ENCODE assay signal across 11 mouse cellular contexts in the genomic region with DNA sequence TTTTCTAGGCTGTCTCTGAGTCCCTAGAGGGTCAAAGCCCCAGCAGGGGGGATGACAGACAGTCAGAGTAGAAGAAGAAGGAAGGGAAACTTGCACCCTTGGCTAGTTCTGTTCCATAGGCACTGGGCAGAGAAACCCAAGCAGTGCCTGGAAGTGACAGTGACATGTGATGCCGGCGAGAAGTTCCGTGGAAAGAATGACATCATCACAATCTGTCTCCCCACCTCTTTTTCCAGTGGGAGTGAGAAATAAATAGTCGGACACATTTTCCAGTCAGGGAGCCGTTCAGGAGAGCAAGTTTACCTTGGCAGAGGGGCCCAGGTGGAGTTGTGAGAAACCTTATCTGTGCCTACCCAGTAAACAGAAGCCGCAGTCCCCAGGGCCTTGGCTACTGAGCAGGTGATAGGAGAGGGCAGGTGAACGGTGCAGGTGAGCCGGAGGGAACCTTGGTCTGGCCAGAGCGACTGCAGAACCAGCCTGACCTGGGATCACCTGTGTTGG. TPM values are rescaled to one million over a fixed set of nuclear protein-coding genes. Genes with fewer than 3 reads are reported as not detected.
A peak's percentile ranks its signal among the peaks of the same experiment; 100 is the strongest.
DNase-seq lines count a peak whose midpoint lies in the region; ATAC-seq and TF ChIP-seq lines count a peak whose summit lies in the region.
"Had no signal": no experiment of that assay in that cellular context is flagged by ENCODE, and none has a peak within 500 bp of the region (broad histone marks: within the 10 kb centered on the region; RNA-seq: fewer than 3 reads in every experiment).

No protein-coding gene starts in this region.

- no peak for TF ChIP-seq POLR2A in CH12.LX (IDR thresholded peaks at IDR 0.05; ENCODE audit: low read depth, low read length)

- in situ Hi-C loops in CH12.LX (cut with MboI; ENCODE audit: low pct_ligation_motif_present, low pct_unique_long_range_greater_than_20kb, low sequenced_read_pairs): loop anchor here (10.0 kb wide), 1 partner anchor 391 kb away; no protein-coding TSS in a partner anchor

- no peaks in the 10 kb centered on the region for H3K4me1 ChIP-seq in liver, embryonic 16.5 days (ENCODE audit: control insufficient read depth, low read depth, low read length)
- no peaks in the 10 kb centered on the region for H3K4me1 ChIP-seq in liver, embryonic 12.5 days
- H3K4me1 ChIP-seq in CH12.LX (ENCODE audit: control insufficient read depth in 1 of 2, insufficient read depth in 2 of 2): peaks cover 8 to 42% of the 10 kb centered on the region in 2 experiments
- peaks cover 42% of the 10 kb centered on the region for H3K4me1 ChIP-seq in heart, embryonic 12.5 days (replicated peaks)
- H3K4me1 ChIP-seq in lung, embryonic 16.5 days (replicated peaks; ENCODE audit: control insufficient read depth, insufficient read depth, low read length): 0 out of 2 replicates have a peak, but pooled peaks cover 2% of the 10 kb centered on the region
- H3K4me1 ChIP-seq in hindbrain, embryonic 13.5 days (replicated peaks): no peaks in the 10 kb centered on the region

- H3K9me3 ChIP-seq in liver, embryonic 16.5 days (replicated peaks; ENCODE audit: control insufficient read depth, low read length): no peaks in the 10 kb centered on the region
- no peaks in the 10 kb centered on the region for H3K9me3 ChIP-seq in liver, embryonic 12.5 days (replicated peaks)
- H3K9me3 ChIP-seq in CH12.LX (replicated peaks; ENCODE audit: low read length): no peaks in the 10 kb centered on the region
- H3K9me3 ChIP-seq in heart, embryonic 12.5 days (replicated peaks): no peaks in the 10 kb centered on the region
- no peaks in the 10 kb centered on the region for H3K9me3 ChIP-seq in lung, embryonic 16.5 days (ENCODE audit: control insufficient read depth, low read length)
- no peaks in the 10 kb centered on the region for H3K9me3 ChIP-seq in hindbrain, embryonic 13.5 days
- H3K9me3 ChIP-seq: limb, embryonic 13.5 days had no signal

- H3K27ac ChIP-seq in liver, embryonic 16.5 days (ENCODE audit: low read length): no peak overlapping the region
- H3K27ac ChIP-seq in liver, embryonic 12.5 days: no peak overlapping the region
- H3K27ac ChIP-seq in CH12.LX (ENCODE audit: insufficient read depth, low read depth): no peak overlapping the region
- H3K27ac ChIP-seq in heart, embryonic 12.5 days (ENCODE audit: poor library complexity, severe bottlenecking): peak overlapping the region; percentile 49; the same call in 1 of the 2 replicates
- H3K27ac ChIP-seq in lung, embryonic 16.5 days (ENCODE audit: low read length): no peak overlapping the region
- no peak overlapping the region for H3K27ac ChIP-seq in hindbrain, embryonic 13.5 days
- H3K27ac ChIP-seq: limb, embryonic 13.5 days had no signal

- no peak overlapping the region for H3K9ac ChIP-seq in liver, embryonic 16.5 days (ENCODE audit: low read depth, low read length)
- no peak overlapping the region for H3K9ac ChIP-seq in liver, embryonic 12.5 days
- H3K9ac ChIP-seq in CH12.LX (ENCODE audit: insufficient read depth, low read depth): no peak overlapping the region
- H3K9ac ChIP-seq in heart, embryonic 12.5 days: no peak overlapping the region
- H3K9ac ChIP-seq in lung, embryonic 16.5 days (ENCODE audit: low read length): no peak overlapping the region
- H3K9ac ChIP-seq in hindbrain, embryonic 13.5 days: no peak overlapping the region
- H3K9ac ChIP-seq: forebrain, postnatal 0 days; limb, embryonic 13.5 days had no signal

- H3K27me3 ChIP-seq in liver, embryonic 16.5 days (ENCODE audit: control insufficient read depth, insufficient read depth, low read depth, low read length): no peaks in the 10 kb centered on the region
- H3K27me3 ChIP-seq in liver, embryonic 12.5 days (replicated peaks): peaks cover 3% of the 10 kb centered on the region; the same call in 1 of the 2 replicates
- no peaks in the 10 kb centered on the region for H3K27me3 ChIP-seq in CH12.LX (replicated peaks)
- no peaks in the 10 kb centered on the region for H3K27me3 ChIP-seq in heart, embryonic 12.5 days (replicated peaks)
- H3K27me3 ChIP-seq in lung, embryonic 16.5 days (ENCODE audit: control insufficient read depth, insufficient read depth, low read depth, low read length): no peaks in the 10 kb centered on the region
- H3K27me3 ChIP-seq in hindbrain, embryonic 13.5 days: no peaks in the 10 kb centered on the region

- no peaks in the 10 kb centered on the region for H3K36me3 ChIP-seq in liver, embryonic 16.5 days (ENCODE audit: control insufficient read depth, insufficient read depth)
- no peaks in the 10 kb centered on the region for H3K36me3 ChIP-seq in liver, embryonic 12.5 days
- no peaks in the 10 kb centered on the region for H3K36me3 ChIP-seq in CH12.LX (replicated peaks in 1 of 2; ENCODE audit: control insufficient read depth in 1 of 2, insufficient read depth in 1 of 2, low read length in 1 of 2)
- no peaks in the 10 kb centered on the region for H3K36me3 ChIP-seq in heart, embryonic 12.5 days
- no peaks in the 10 kb centered on the region for H3K36me3 ChIP-seq in lung, embryonic 16.5 days (ENCODE audit: control insufficient read depth, insufficient read depth, low read length)
- no peaks in the 10 kb centered on the region for H3K36me3 ChIP-seq in hindbrain, embryonic 13.5 days
- H3K36me3 ChIP-seq: limb, embryonic 13.5 days had no signal

- no peak; the same call in 1 of the 2 replicates for TF ChIP-seq RAD21 in CH12.LX (IDR thresholded peaks at IDR 0.05; ENCODE audit: low read depth, low read length)

- H3K4me3 ChIP-seq in liver, embryonic 16.5 days (ENCODE audit: low read depth, low read length): no peak overlapping the region
- H3K4me3 ChIP-seq in liver, embryonic 12.5 days: no peak overlapping the region
- no peak overlapping the region for H3K4me3 ChIP-seq in CH12.LX (replicated peaks in 1 of 3; ENCODE audit: low read depth in 2 of 3, low read length in 2 of 3, poor library complexity in 1 of 3)
- H3K4me3 ChIP-seq in heart, embryonic 12.5 days: no peak overlapping the region
- no peak overlapping the region for H3K4me3 ChIP-seq in lung, embryonic 16.5 days (ENCODE audit: low read length)
- no peak overlapping the region for H3K4me3 ChIP-seq in hindbrain, embryonic 13.5 days
- H3K4me3 ChIP-seq: limb, embryonic 13.5 days had no signal

- dilution Hi-C loops in CH12.LX (cut with MboI; ENCODE audit: extremely low pct_ligation_motif_present, extremely low pct_unique_long_range_greater_than_20kb, low sequenced_read_pairs): no loop called here

- peak; percentile 98 for TF ChIP-seq EP300 in CH12.LX (IDR thresholded peaks at IDR 0.05; ENCODE audit: low read length)

- ATAC-seq in liver, embryonic 16.5 days (ENCODE audit: low read depth): peak; percentile 24; the same call in 1 of the 2 replicates
- no peak for ATAC-seq in liver, embryonic 12.5 days
- ATAC-seq in heart, embryonic 12.5 days (ENCODE audit: insufficient number of reproducible peaks, low FRiP score): peak; percentile 70; the same call in 1 of the 2 replicates
- peak; percentile 31; the same call in 1 of the 2 replicates for ATAC-seq in lung, embryonic 16.5 days (ENCODE audit: low read depth)
- no peak for ATAC-seq in hindbrain, embryonic 13.5 days (ENCODE audit: low FRiP score)
- ATAC-seq: forebrain, postnatal 0 days had no signal

- DNase-seq in CH12.LX (ENCODE audit: extremely low read depth): peak; percentile 93
- no peak for DNase-seq in urinary bladder, postnatal 36 days (ENCODE audit: low spot score in 2 of 2)
- no peak for DNase-seq in frontal cortex, postnatal 25 days (ENCODE audit: low spot score in 2 of 2)
- DNase-seq: forebrain, postnatal 0 days; kidney, postnatal 14 days had no signal

- WGBS in liver, embryonic 16.5 days (ENCODE audit: insufficient replicate concordance): 48% methylated on average over 9 of the region's 9 CpGs
- 63% methylated on average over 9 of the region's 9 CpGs for WGBS in liver, embryonic 12.5 days (ENCODE audit: insufficient replicate concordance)
- 36% methylated on average over 9 of the region's 9 CpGs for WGBS in heart, embryonic 12.5 days
- WGBS in lung, embryonic 16.5 days: 31% methylated on average over 9 of the region's 9 CpGs
- 87% methylated on average over 9 of the region's 9 CpGs for WGBS in hindbrain, embryonic 13.5 days

- TF ChIP-seq CTCF in CH12.LX (conservative IDR thresholded peaks at IDR 0.05 in 1 of 2, IDR thresholded peaks at IDR 0.05 in 1 of 2; ENCODE audit: low read depth in 2 of 2, low read length in 2 of 2): no peak

- H3K79me2 ChIP-seq in CH12.LX (replicated peaks; ENCODE audit: control insufficient read depth, extremely low read depth, insufficient read depth, poor library complexity, severe bottlenecking): no peaks in the 10 kb centered on the region

- no peak overlapping the region for H3K4me2 ChIP-seq in liver, embryonic 16.5 days (ENCODE audit: low read depth, low read length)
- no peak overlapping the region for H3K4me2 ChIP-seq in liver, embryonic 12.5 days
- peak overlapping the region; percentile 25 for H3K4me2 ChIP-seq in CH12.LX (ENCODE audit: insufficient read depth, low read depth, poor library complexity, severe bottlenecking)
- no peak overlapping the region for H3K4me2 ChIP-seq in heart, embryonic 12.5 days
- no peak overlapping the region for H3K4me2 ChIP-seq in lung, embryonic 16.5 days (ENCODE audit: low read depth, low read length)
- no peak overlapping the region for H3K4me2 ChIP-seq in hindbrain, embryonic 13.5 days
- H3K4me2 ChIP-seq: limb, embryonic 13.5 days had no signal

TF ChIP-seq in CH12.LX, 34 proteins besides CTCF, POLR2A, EP300 and RAD21 (continues in another document):
- TF ChIP-seq CHD2 (IDR thresholded peaks at IDR 0.05; ENCODE audit: low read length) (no peak; the same call in 1 of the 2 replicates), JUND (conservative IDR thresholded peaks at IDR 0.05; ENCODE audit: low read depth, low read length) (peak; percentile 96), JUN (IDR thresholded peaks at IDR 0.05; ENCODE audit: insufficient read depth, low read depth, low read length) (peak; percentile 98), ZMIZ1 (IDR thresholded peaks at IDR 0.05; ENCODE audit: low read depth, low read length) (no peak), ELF1 (IDR thresholded peaks at IDR 0.05; ENCODE audit: low read depth, low read length) (peak; percentile 40; the same call in 1 of the 2 replicates), UBTF (IDR thresholded peaks at IDR 0.05; ENCODE audit: low read depth, low read length) (no peak), NELFE (IDR thresholded peaks at IDR 0.05; ENCODE audit: low read depth, low read length) (no peak), USF2 (conservative IDR thresholded peaks at IDR 0.05; ENCODE audit: low read depth, low read length) (peak; percentile 37; the same call in 1 of the 2 replicates)

RNA-seq across cellular contexts. Expression of a gene that starts 14.1 kb away (rescaled TPM):
- 0.78 and 0.80 TPM in 2 replicates for polyA plus RNA-seq in liver, embryonic 16.5 days (2015; fragmentation: Nextera tagmentation; extraction: Ambion mirVana)
- 1.4 TPM in 2 replicates for polyA plus RNA-seq in liver, embryonic 12.5 days (2016; fragmentation: Nextera tagmentation; extraction: Ambion mirVana)
- total RNA-seq in CH12.LX (2012; rRNA removed) (12.2 and 14.4 TPM in 2 replicates), CH12.LX (2014; rRNA removed) (13.1 and 16.7 TPM in 2 replicates)
- 26.0 and 30.0 TPM in 2 replicates for polyA plus RNA-seq in CH12.LX (2012; ENCODE audit: insufficient read length, low read depth)
- polyA plus RNA-seq in heart, embryonic 12.5 days (2016; fragmentation: Nextera tagmentation; extraction: Ambion mirVana): 22.6 and 23.7 TPM in 2 replicates
- 8.8 and 9.7 TPM in 2 replicates for polyA plus RNA-seq in lung, embryonic 16.5 days (2015; fragmentation: Nextera tagmentation; extraction: Ambion mirVana)
- polyA plus RNA-seq in hindbrain, embryonic 13.5 days (2015; fragmentation: Nextera tagmentation; extraction: Ambion mirVana): 7.0 and 8.5 TPM in 2 replicates

Comparison
In these comparisons a context has a peak if more than half of its experiments do, and no peak if none do; other contexts are left out.
1. ATAC-seq: peak in liver, embryonic 16.5 days (single experiment), heart, embryonic 12.5 days (single experiment) and lung, embryonic 16.5 days (single experiment); none in liver, embryonic 12.5 days (single experiment) and hindbrain, embryonic 13.5 days (single experiment).